Mouse (Mus musculus) forebrain, postnatal 0 days (tissue): ENCODE measurements around the gene Flnc. TPM values are rescaled to one million over a fixed set of nuclear protein-coding genes. Genes with fewer than 3 reads are reported as not detected.

Experiments used
- ATAC-seq: fragments of 200-750 bp; cut with Nextera tagmentation; 2 replicates; pipeline ENCODE4 v1.8.0; 2017; ENCODE audit warnings: mild to moderate bottlenecking, moderate library complexity
- DNase-seq: peaks from one replicate; pipeline ENCODE4 v3.0.0-alpha.2; 2015
- H3K27ac ChIP-seq: fragments of 300-500 bp; sonication (generic); 2 replicates; pipeline ENCODE4 v1.5.1; 2014; ENCODE audit warnings: low read depth, mild to moderate bottlenecking, antibody characterized with exemption, low read length, moderate library complexity, mixed read lengths
- H3K27me3 ChIP-seq: fragments of 300-500 bp; sonication (generic); 2 replicates; pipeline ENCODE4 v1.6.1; 2014; ENCODE audit warnings: mild to moderate bottlenecking, low read length, mixed read lengths; ENCODE audit not compliant: insufficient read depth
- H3K36me3 ChIP-seq: fragments of 300-500 bp; sonication (generic); 2 replicates; pipeline ENCODE4 v1.6.1; 2014; ENCODE audit warnings: mild to moderate bottlenecking, moderate library complexity; ENCODE audit not compliant: insufficient read depth
- H3K4me1 ChIP-seq: fragments of 300-500 bp; sonication (generic); 2 replicates; pipeline ENCODE4 v1.6.1; 2014; ENCODE audit warnings: antibody characterized with exemption; ENCODE audit not compliant: insufficient read depth
- H3K4me2 ChIP-seq: fragments of 300-500 bp; sonication (generic); 2 replicates; pipeline ENCODE4 v1.6.1; 2014; ENCODE audit warnings: low read depth, mild to moderate bottlenecking, moderate library complexity
- H3K4me3 ChIP-seq: fragments of 300-500 bp; sonication (generic); 2 replicates; pipeline ENCODE4 v1.5.1; 2014; ENCODE audit warnings: low read depth, low read length, mixed read lengths
- H3K9ac ChIP-seq: fragments of 300-500 bp; sonication (generic); 2 replicates; pipeline ENCODE4 v1.6.1; 2014; ENCODE audit warnings: mild to moderate bottlenecking
- H3K9me3 ChIP-seq: fragments of 300-500 bp; sonication (generic); 2 replicates; pipeline ENCODE4 v1.6.1; 2016; ENCODE audit warnings: low read length
- CTCF ChIP-seq: sonication (generic); IDR thresholded peaks from 2 replicates; pipeline ENCODE4 v1.5.1; 2016; ENCODE audit warnings: antibody characterized with exemption, control low read depth, low read depth
- WGBS: fragments of 180-500 bp; shearing (Covaris S2); extraction: QIAGEN DNeasy Blood & Tissue Kit; methylation state at CpG from one replicate; pipeline ENCODE4 v1.1.7; 2014; 5-methylcytosine and 5-hydroxymethylcytosine counted together
- microRNA-seq, 2 experiments: library from miRNA; unstranded; fragments of <30 nt; microRNA quantifications; one replicate each; pipeline ENCODE4; 2016
- polyA plus RNA-seq: library from polyadenylated mRNA; unstranded; fragments of >200 nt; fragmentation: Nextera tagmentation; extraction: Ambion mirVana; gene quantifications from 2 replicates; pipeline ENCODE4 v1.2.1, GENCODE M21; 2015
- total RNA-seq: library from RNA; depleted of rRNA; stranded (reverse); fragments of >200 nt; gene quantifications from 2 replicates; pipeline ENCODE4 v1.2.3, GENCODE M21; 2014; rRNA removed

The Flnc gene
- total and polyA plus RNA-seq, 2 experiments from 2014 or later: 0.90 to 7.9 TPM

- no peak overlapping the region for H3K9ac ChIP-seq
- H3K4me1 ChIP-seq: no peaks in the 10 kb centered on the region
- H3K4me3 ChIP-seq: no peak overlapping the region
- DNase-seq (no peak), ATAC-seq (no peak)
- H3K9me3 ChIP-seq: no peaks in the 10 kb centered on the region
- H3K4me2 ChIP-seq: no peak overlapping the region
- 96% methylated on average over 7 of the region's 7 CpGs for WGBS
- TF ChIP-seq CTCF: no peak
- H3K27ac ChIP-seq: no peak overlapping the region
- no peaks in the 10 kb centered on the region for H3K36me3 ChIP-seq
- peaks cover 16% of the 10 kb centered on the region for H3K27me3 ChIP-seq
Measured at GRCm38 (mm10) chr6:29500177-29500576, 67.1 kb downstream of the Flnc start.

GRCm38 (mm10) chr6:29500810-29501209 is 67.8 kb downstream of the Flnc start:
- DNase-seq: no peak
- Histone ChIP-seq H3K9ac (no peak overlapping the region), H3K4me3 (no peak overlapping the region), H3K27ac (no peak overlapping the region), H3K4me1 (no peaks in the 10 kb centered on the region), H3K4me2 (no peak overlapping the region), H3K36me3 (no peaks in the 10 kb centered on the region), H3K9me3 (no peaks in the 10 kb centered on the region), H3K27me3 (peaks cover 11% of the 10 kb centered on the region)
- ATAC-seq: no peak
- WGBS: 90% methylated on average over 6 of the region's 6 CpGs
- no peak for TF ChIP-seq CTCF

GRCm38 (mm10) chr6:29501599-29501998 is 68.5 kb downstream of the Flnc start:
- Histone ChIP-seq H3K9me3 (no peaks in the 10 kb centered on the region), H3K4me2 (no peak overlapping the region), H3K27ac (no peak overlapping the region), H3K4me3 (no peak overlapping the region), H3K9ac (no peak overlapping the region), H3K27me3 (peaks cover 4% of the 10 kb centered on the region), H3K36me3 (no peaks in the 10 kb centered on the region), H3K4me1 (no peaks in the 10 kb centered on the region)
- DNase-seq (no peak), ATAC-seq (no peak)
- TF ChIP-seq CTCF: peak; percentile 49
- WGBS: 97% methylated on average over 1 of the region's 1 CpGs

GRCm38 (mm10) chr6:29505493-29505892 is 72.4 kb downstream of the Flnc start:
- Histone ChIP-seq H3K4me1 (no peaks in the 10 kb centered on the region), H3K9ac (no peak overlapping the region), H3K4me3 (no peak overlapping the region), H3K27ac (no peak overlapping the region), H3K9me3 (no peaks in the 10 kb centered on the region), H3K4me2 (no peak overlapping the region), H3K36me3 (no peaks in the 10 kb centered on the region), H3K27me3 (no peaks in the 10 kb centered on the region; the same call in 1 of the 2 replicates)
- ATAC-seq: no peak
- WGBS: 93% methylated on average over 5 of the region's 5 CpGs
- no peak for DNase-seq
- TF ChIP-seq CTCF: 0 out of 2 replicates have a peak, but pooled peaks have one; percentile 2

GRCm38 (mm10) chr6:29506834-29507233 is 73.8 kb downstream of the Flnc start:
- 0 out of 2 replicates have a peak overlapping the region, but pooled peaks have one; percentile 51 for H3K9ac ChIP-seq
- peak overlapping the region; percentile 47 for H3K4me3 ChIP-seq
- H3K27ac ChIP-seq: no peak overlapping the region
- no peaks in the 10 kb centered on the region; the same call in 1 of the 2 replicates for H3K27me3 ChIP-seq
- no peak for TF ChIP-seq CTCF
- no peaks in the 10 kb centered on the region for H3K9me3 ChIP-seq
- H3K4me1 ChIP-seq: no peaks in the 10 kb centered on the region
- DNase-seq (no peak), ATAC-seq (peak; percentile 56)
- H3K4me2 ChIP-seq: peak overlapping the region; percentile 58
- no peaks in the 10 kb centered on the region for H3K36me3 ChIP-seq
- 27% methylated on average over 8 of the region's 8 CpGs for WGBS

GRCm38 (mm10) chr6:29507447-29508309 is 74.6 kb downstream of the Flnc start, which contains the start of gene Kcp:
Kcp (minus strand) TSS chr6:29507952.
- Histone ChIP-seq H3K4me2 (peak within 1 kb of the TSS; percentile 58), H3K27ac (no peak within 1 kb of the TSS), H3K4me1 (no peaks in the 10 kb centered on the region), H3K9ac (peak within 1 kb of the TSS; percentile 51), H3K36me3 (no peaks in the 10 kb centered on the region), H3K27me3 (no peaks in the 10 kb centered on the region; the same call in 1 of the 2 replicates), H3K9me3 (no peaks in the 10 kb centered on the region), H3K4me3 (peak within 1 kb of the TSS; percentile 47)
- TF ChIP-seq CTCF: no peak
- ATAC-seq (peak; percentile 72), DNase-seq (peak; percentile 35)
- 2% methylated on average over 47 of the region's 47 CpGs for WGBS

- DNase-seq (no peak), ATAC-seq (no peak; the same call in 1 of the 2 replicates)
- Histone ChIP-seq H3K4me1 (no peaks in the 10 kb centered on the region), H3K9ac (no peak overlapping the region), H3K36me3 (no peaks in the 10 kb centered on the region), H3K4me3 (no peak overlapping the region), H3K9me3 (no peaks in the 10 kb centered on the region), H3K27me3 (no peaks in the 10 kb centered on the region; the same call in 1 of the 2 replicates), H3K4me2 (no peak overlapping the region), H3K27ac (no peak overlapping the region)
- WGBS: 60% methylated on average over 2 of the region's 2 CpGs
- no peak for TF ChIP-seq CTCF
Measured at GRCm38 (mm10) chr6:29509086-29509485, 76.0 kb downstream of the Flnc start.

Small RNA genes within 50 kb of the gene (microRNA-seq; reads per million reads assigned to microRNA genes)
- gene Gm26220 (0 reads per million in 2 experiments), gene Gm44354 (0 reads per million in 2 experiments)

Other genes starting within 250 kb of the Flnc start
- 27.2 and 42.8 TPM in 2 replicates for gene Impdh1, start 216.9 kb upstream of the Flnc start, total RNA-seq
- 65.9 and 70.6 TPM in 2 replicates for gene Impdh1, start 216.9 kb upstream of the Flnc start, polyA plus RNA-seq
- gene Hilpda, start 160.8 kb upstream of the Flnc start, total RNA-seq: 16.8 and 26.4 TPM in 2 replicates
- gene Hilpda, start 160.8 kb upstream of the Flnc start, polyA plus RNA-seq: 37.4 and 41.2 TPM in 2 replicates
- 0.62 TPM in 1 of 2 replicates, not detected in the other for gene Fam71f2, start 153.7 kb upstream of the Flnc start, total RNA-seq
- 0.64 and 0.79 TPM in 2 replicates for gene Fam71f2, start 153.7 kb upstream of the Flnc start, polyA plus RNA-seq
- not detected in 2 replicates for gene Fam71f1, start 114.1 kb upstream of the Flnc start, total RNA-seq
- gene Fam71f1, start 114.1 kb upstream of the Flnc start, polyA plus RNA-seq: not detected in 2 replicates
- gene Calu, start 85.2 kb upstream of the Flnc start, total RNA-seq: 132 and 159 TPM in 2 replicates
- gene Calu, start 85.2 kb upstream of the Flnc start, polyA plus RNA-seq: 122 and 134 TPM in 2 replicates
- 7.0 TPM in 1 of 2 replicates, not detected in the other for gene Opn1sw, start 44.8 kb upstream of the Flnc start, total RNA-seq
- 0.45 and 0.74 TPM in 2 replicates for gene Opn1sw, start 44.8 kb upstream of the Flnc start, polyA plus RNA-seq
- 46.6 and 56.9 TPM in 2 replicates for gene Ccdc136, start 36.9 kb upstream of the Flnc start, total RNA-seq
- gene Ccdc136, start 36.9 kb upstream of the Flnc start, polyA plus RNA-seq: 34.4 and 43.0 TPM in 2 replicates
- 279 and 344 TPM in 2 replicates for gene Atp6v1f, start 34.5 kb downstream of the Flnc start, total RNA-seq
- gene Atp6v1f, start 34.5 kb downstream of the Flnc start, polyA plus RNA-seq: 362 and 434 TPM in 2 replicates
- gene Atp6v1fnb, start 38.2 kb downstream of the Flnc start, total RNA-seq: 0.31 and 1.7 TPM in 2 replicates
- gene Atp6v1fnb, start 38.2 kb downstream of the Flnc start, polyA plus RNA-seq: 0.42 TPM in 1 of 2 replicates, not detected in the other
- gene Kcp, start 74.7 kb downstream of the Flnc start, total RNA-seq: 9.8 and 31.2 TPM in 2 replicates
- 5.2 and 6.7 TPM in 2 replicates for gene Kcp, start 74.7 kb downstream of the Flnc start, polyA plus RNA-seq
- gene Irf5, start 93.4 kb downstream of the Flnc start, total RNA-seq: 3.2 and 3.9 TPM in 2 replicates
- 1.5 and 1.9 TPM in 2 replicates for gene Irf5, start 93.4 kb downstream of the Flnc start, polyA plus RNA-seq
- gene Tnpo3, start 176.6 kb downstream of the Flnc start, total RNA-seq: 103 and 105 TPM in 2 replicates
- 56.0 and 69.4 TPM in 2 replicates for gene Tnpo3, start 176.6 kb downstream of the Flnc start, polyA plus RNA-seq